Mouse (Mus musculus): ENCODE data around the gene Gm29094. TPM values are rescaled to one million over a fixed set of nuclear protein-coding genes. Genes with fewer than 3 reads are reported as not detected.
"Not testable (repeated sequence)": the region's sequence is repeated elsewhere in the genome, so short reads cannot be mapped to it uniquely, and the experiment has no call there.

The Gm29094 gene
- polyA plus RNA-seq, 1 experiment from 2014 or later: not detected

DNA sequence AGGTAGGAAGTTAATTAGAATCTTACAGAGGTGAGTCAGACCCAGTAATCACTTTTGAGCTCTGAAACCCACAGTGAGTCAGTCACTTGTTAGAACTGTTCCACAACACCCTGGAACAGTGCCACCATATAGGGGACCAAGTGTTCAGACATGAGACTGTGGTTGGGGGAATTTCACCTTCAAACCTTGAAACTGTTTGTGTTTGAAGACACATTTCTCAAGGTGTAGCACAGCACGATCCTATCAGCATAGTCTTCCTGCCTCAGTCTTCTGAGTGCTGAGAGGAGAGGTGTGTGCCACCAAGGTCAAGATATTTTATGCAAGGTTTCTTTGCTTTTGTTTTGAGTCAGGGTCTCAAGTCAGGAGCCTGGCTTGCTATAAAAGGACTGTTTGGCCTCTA, 9.8 kb downstream of the Gm29094 start:
- ATAC-seq (replicated peaks; ENCODE audit: insufficient number of reproducible peaks, low FRiP score, low TSS enrichment); H3K9ac ChIP-seq (ENCODE audit: low read depth, low read length); H3K9me3 ChIP-seq (replicated peaks; ENCODE audit: control insufficient read depth, low read length); H3K27me3 ChIP-seq (ENCODE audit: control insufficient read depth, insufficient read depth, low read length); H3K36me3 ChIP-seq (ENCODE audit: control insufficient read depth, insufficient read depth, low read length); H3K4me3 ChIP-seq (ENCODE audit: low read depth, low read length); H3K4me2 ChIP-seq; H3K4me1 ChIP-seq (ENCODE audit: control insufficient read depth, insufficient read depth, low read length); H3K27ac ChIP-seq (ENCODE audit: low read depth, low read length): not testable (repeated sequence)
- WGBS (ENCODE audit: insufficient replicate concordance): 60% methylated on average over 1 of the region's 1 CpGs

DNA sequence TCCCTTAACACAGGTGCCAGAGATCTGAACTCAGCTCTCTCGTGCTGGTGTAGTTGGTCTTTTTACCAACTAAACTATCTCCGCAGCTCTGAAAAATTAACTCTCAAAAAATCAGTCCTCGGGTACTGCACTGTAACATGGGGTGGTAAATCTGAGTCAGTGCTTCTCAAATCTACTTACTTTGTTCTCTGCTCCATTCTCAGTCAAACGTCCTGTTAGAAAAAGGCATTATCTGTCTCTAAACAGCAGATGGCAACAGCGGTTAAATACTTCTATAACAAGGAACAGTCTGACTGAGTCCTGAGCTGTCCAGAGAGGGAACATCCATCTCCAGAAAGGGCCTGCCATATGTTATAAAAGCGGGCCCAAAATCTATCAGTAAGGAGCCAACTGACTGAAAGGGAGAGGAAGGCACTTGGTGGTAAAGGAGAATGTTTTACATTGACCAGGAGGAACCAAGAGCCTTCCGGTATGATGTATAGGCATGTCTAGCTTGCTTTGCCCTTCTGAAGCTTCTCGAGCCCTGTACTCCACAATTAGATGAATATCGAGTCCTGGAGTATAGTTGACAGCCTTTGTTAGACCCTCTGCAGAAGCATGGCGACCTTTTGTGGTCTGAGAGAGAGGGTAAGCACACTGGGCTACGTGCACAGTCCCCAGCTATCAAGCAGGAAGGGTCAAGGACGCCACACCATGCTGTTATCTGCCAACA, 11.3 kb downstream of the Gm29094 start, which contains the start of gene Mthfs:
Gene Mthfs, plus strand, starts transcription at position 324 of the 712 bp plus-strand sequence.
- H3K4me3 ChIP-seq (ENCODE audit: low read depth, low read length): peak within 1 kb of the TSS; percentile 28
- H3K27ac ChIP-seq (ENCODE audit: low read depth, low read length): peak within 1 kb of the TSS; percentile 62
- not testable (repeated sequence) for H3K36me3 ChIP-seq (ENCODE audit: control insufficient read depth, insufficient read depth, low read length); H3K4me1 ChIP-seq (ENCODE audit: control insufficient read depth, insufficient read depth, low read length); H3K27me3 ChIP-seq (ENCODE audit: control insufficient read depth, insufficient read depth, low read length); H3K9ac ChIP-seq (ENCODE audit: low read depth, low read length); H3K9me3 ChIP-seq (replicated peaks; ENCODE audit: control insufficient read depth, low read length)
- ATAC-seq (replicated peaks; ENCODE audit: insufficient number of reproducible peaks, low FRiP score, low TSS enrichment): peak; percentile 55; the same call in 1 of the 2 replicates
- WGBS (ENCODE audit: insufficient replicate concordance): 30% methylated on average over 9 of the region's 12 CpGs
- peak within 1 kb of the TSS; percentile 51 for H3K4me2 ChIP-seq

GRCm38 (mm10) chr9:89211065-89211858, 12.1 kb downstream of the Gm29094 start:
- H3K9me3 ChIP-seq (replicated peaks; ENCODE audit: control insufficient read depth, low read length); H3K36me3 ChIP-seq (ENCODE audit: control insufficient read depth, insufficient read depth, low read length); H3K9ac ChIP-seq (ENCODE audit: low read depth, low read length); H3K27me3 ChIP-seq (ENCODE audit: control insufficient read depth, insufficient read depth, low read length); H3K4me1 ChIP-seq (ENCODE audit: control insufficient read depth, insufficient read depth, low read length): not testable (repeated sequence)
- Histone ChIP-seq H3K27ac (ENCODE audit: low read depth, low read length) (peak overlapping the region; percentile 62), H3K4me3 (ENCODE audit: low read depth, low read length) (peak overlapping the region; percentile 28), H3K4me2 (peak overlapping the region; percentile 51)
- WGBS (ENCODE audit: insufficient replicate concordance): 2% methylated on average over 10 of the region's 44 CpGs
- ATAC-seq (replicated peaks; ENCODE audit: insufficient number of reproducible peaks, low FRiP score, low TSS enrichment): peak; percentile 92

DNA sequence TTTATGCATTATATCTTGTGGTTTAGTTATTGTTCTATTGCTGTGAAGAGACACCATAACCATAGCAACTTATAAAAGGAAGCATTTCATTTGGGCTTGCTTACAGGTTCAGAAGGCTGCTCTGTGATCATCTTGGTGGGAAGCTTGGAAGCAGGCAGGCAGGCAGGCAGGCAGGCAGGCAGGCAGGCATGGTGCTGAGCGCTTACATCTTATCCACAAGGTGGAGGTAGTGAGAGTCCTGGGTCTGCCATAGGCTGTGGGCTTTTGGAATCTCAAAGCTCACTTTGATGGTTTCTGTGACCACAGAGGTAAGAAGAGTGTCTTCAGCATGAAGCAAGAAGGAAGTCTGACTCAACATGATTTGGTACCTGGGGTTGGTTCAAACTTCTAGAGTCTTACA, 13.2 kb downstream of the Gm29094 start:
- H3K4me3 ChIP-seq (ENCODE audit: low read depth, low read length); H3K4me1 ChIP-seq (ENCODE audit: control insufficient read depth, insufficient read depth, low read length); H3K27me3 ChIP-seq (ENCODE audit: control insufficient read depth, insufficient read depth, low read length); H3K36me3 ChIP-seq (ENCODE audit: control insufficient read depth, insufficient read depth, low read length); ATAC-seq (replicated peaks; ENCODE audit: insufficient number of reproducible peaks, low FRiP score, low TSS enrichment); H3K9ac ChIP-seq (ENCODE audit: low read depth, low read length); H3K27ac ChIP-seq (ENCODE audit: low read depth, low read length); H3K4me2 ChIP-seq; H3K9me3 ChIP-seq (replicated peaks; ENCODE audit: control insufficient read depth, low read length): not testable (repeated sequence)
- WGBS (ENCODE audit: insufficient replicate concordance): 18% methylated on average over 1 of the region's 1 CpGs

GRCm38 (mm10) chr9:89218174-89218573, 19.0 kb downstream of the Gm29094 start:
- H3K4me2 ChIP-seq; H3K4me1 ChIP-seq (ENCODE audit: control insufficient read depth, insufficient read depth, low read length); H3K4me3 ChIP-seq (ENCODE audit: low read depth, low read length); H3K36me3 ChIP-seq (ENCODE audit: control insufficient read depth, insufficient read depth, low read length); H3K9ac ChIP-seq (ENCODE audit: low read depth, low read length); H3K27me3 ChIP-seq (ENCODE audit: control insufficient read depth, insufficient read depth, low read length); ATAC-seq (replicated peaks; ENCODE audit: insufficient number of reproducible peaks, low FRiP score, low TSS enrichment); H3K9me3 ChIP-seq (replicated peaks; ENCODE audit: control insufficient read depth, low read length); H3K27ac ChIP-seq (ENCODE audit: low read depth, low read length): not testable (repeated sequence)
- WGBS (ENCODE audit: insufficient replicate concordance): 93% methylated on average over 4 of the region's 4 CpGs

DNA sequence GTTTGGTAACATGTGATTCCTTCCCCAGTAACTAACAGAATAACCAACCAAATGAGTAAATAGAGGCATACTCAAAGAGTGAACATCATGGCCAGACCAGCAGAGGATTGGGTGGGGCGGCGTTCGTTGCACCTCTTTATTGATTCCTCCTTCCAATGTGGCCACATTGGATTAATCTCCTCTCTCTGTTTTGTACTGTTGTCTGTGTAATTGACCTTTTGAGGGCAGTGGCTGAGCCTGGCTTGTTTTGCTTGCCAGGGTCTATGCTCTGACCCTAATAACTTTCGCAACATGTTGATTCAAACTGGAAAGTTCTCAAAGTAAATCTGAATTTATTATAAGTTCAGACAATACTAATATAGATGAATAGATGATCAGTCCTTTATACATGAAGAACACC, 20.5 kb downstream of the Gm29094 start:
- not testable (repeated sequence) for H3K27ac ChIP-seq (ENCODE audit: low read depth, low read length); H3K27me3 ChIP-seq (ENCODE audit: control insufficient read depth, insufficient read depth, low read length); H3K36me3 ChIP-seq (ENCODE audit: control insufficient read depth, insufficient read depth, low read length); H3K4me2 ChIP-seq; H3K9ac ChIP-seq (ENCODE audit: low read depth, low read length); H3K4me1 ChIP-seq (ENCODE audit: control insufficient read depth, insufficient read depth, low read length); H3K9me3 ChIP-seq (replicated peaks; ENCODE audit: control insufficient read depth, low read length); ATAC-seq (replicated peaks; ENCODE audit: insufficient number of reproducible peaks, low FRiP score, low TSS enrichment); H3K4me3 ChIP-seq (ENCODE audit: low read depth, low read length)
- 80% methylated on average over 3 of the region's 4 CpGs for WGBS (ENCODE audit: insufficient replicate concordance)

GRCm38 (mm10) chr9:89220704-89221287, 21.6 kb downstream of the Gm29094 start:
- H3K4me2 ChIP-seq; H3K36me3 ChIP-seq (ENCODE audit: control insufficient read depth, insufficient read depth, low read length); H3K4me1 ChIP-seq (ENCODE audit: control insufficient read depth, insufficient read depth, low read length); H3K27me3 ChIP-seq (ENCODE audit: control insufficient read depth, insufficient read depth, low read length); H3K9me3 ChIP-seq (replicated peaks; ENCODE audit: control insufficient read depth, low read length); ATAC-seq (replicated peaks; ENCODE audit: insufficient number of reproducible peaks, low FRiP score, low TSS enrichment); H3K4me3 ChIP-seq (ENCODE audit: low read depth, low read length); H3K9ac ChIP-seq (ENCODE audit: low read depth, low read length); H3K27ac ChIP-seq (ENCODE audit: low read depth, low read length): not testable (repeated sequence)
- 85% methylated on average over 6 of the region's 6 CpGs for WGBS (ENCODE audit: insufficient replicate concordance)

- Histone ChIP-seq H3K9me3 (replicated peaks; ENCODE audit: control insufficient read depth, low read length) (no peaks in the 10 kb centered on the region), H3K36me3 (ENCODE audit: control insufficient read depth, insufficient read depth, low read length) (no peaks in the 10 kb centered on the region), H3K4me2 (no peak overlapping the region), H3K4me1 (ENCODE audit: control insufficient read depth, insufficient read depth, low read length) (no peaks in the 10 kb centered on the region), H3K27ac (ENCODE audit: low read depth, low read length) (no peak overlapping the region), H3K9ac (ENCODE audit: low read depth, low read length) (no peak overlapping the region), H3K27me3 (ENCODE audit: control insufficient read depth, insufficient read depth, low read length) (no peaks in the 10 kb centered on the region), H3K4me3 (ENCODE audit: low read depth, low read length) (no peak overlapping the region)
- WGBS (ENCODE audit: insufficient replicate concordance): 47% methylated on average over 4 of the region's 4 CpGs
- no peak for ATAC-seq (replicated peaks; ENCODE audit: insufficient number of reproducible peaks, low FRiP score, low TSS enrichment)
Observed at GRCm38 (mm10) chr9:89226071-89226470, 26.9 kb downstream of the Gm29094 start.

Measured in heart, embryonic 11.5 days (tissue).